In the genomic region with DNA sequence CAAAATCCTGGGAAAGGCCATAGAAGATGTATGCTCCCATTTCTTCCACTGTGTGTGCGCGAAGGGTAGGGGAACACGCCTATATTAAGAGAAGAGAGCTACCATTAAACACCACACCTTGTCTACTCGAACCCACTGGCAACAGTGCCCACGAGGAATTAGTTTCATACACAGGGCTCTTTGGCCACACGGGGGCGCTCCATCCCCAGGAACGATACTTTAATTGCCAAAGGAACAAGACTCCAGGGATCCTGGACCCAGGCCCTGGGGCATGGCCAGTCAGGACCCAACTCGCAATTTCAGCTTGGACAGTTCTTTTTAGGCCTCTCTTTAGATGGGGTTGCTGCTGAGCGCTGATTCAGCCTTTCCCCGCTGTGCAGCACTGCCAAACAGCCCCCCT, we compare ENCODE assay signal across 8 mouse cellular contexts. TPM values are rescaled to one million over a fixed set of nuclear protein-coding genes. Genes with fewer than 3 reads are reported as not detected.
DNase-seq lines count a peak whose midpoint lies in the region; ATAC-seq and TF ChIP-seq lines count a peak whose summit lies in the region.

No protein-coding gene starts in this region.

- no peaks in the 10 kb centered on the region for H3K9me3 ChIP-seq in CH12.LX (replicated peaks; ENCODE audit: low read length)
- no peaks in the 10 kb centered on the region for H3K9me3 ChIP-seq in heart, postnatal 0 days (replicated peaks; ENCODE audit: control insufficient read depth, low read length)

- no peaks in the 10 kb centered on the region for H3K27me3 ChIP-seq in CH12.LX (replicated peaks)
- H3K27me3 ChIP-seq in heart, postnatal 0 days (ENCODE audit: control insufficient read depth, insufficient read depth, low read length) = no peaks in the 10 kb centered on the region

- in situ Hi-C loops in CH12.LX (cut with MboI; ENCODE audit: low pct_ligation_motif_present, low pct_unique_long_range_greater_than_20kb, low sequenced_read_pairs) = loop anchor here (5.0 kb wide), 1 partner anchor 134 kb away; no protein-coding TSS in a partner anchor

- 5% methylated on average over 11 of the region's 11 CpGs for WGBS in heart, postnatal 0 days

- TF ChIP-seq RAD21 in CH12.LX (IDR thresholded peaks at IDR 0.05; ENCODE audit: low read depth, low read length) = peak; percentile 83

- H3K27ac ChIP-seq in CH12.LX (ENCODE audit: insufficient read depth, low read depth) = no peak overlapping the region
- H3K27ac ChIP-seq in heart, postnatal 0 days (ENCODE audit: low read depth) = no peak overlapping the region

- no peaks in the 10 kb centered on the region for H3K79me2 ChIP-seq in CH12.LX (replicated peaks; ENCODE audit: control insufficient read depth, extremely low read depth, insufficient read depth, poor library complexity, severe bottlenecking)

- dilution Hi-C loops in CH12.LX (cut with MboI; ENCODE audit: extremely low pct_ligation_motif_present, extremely low pct_unique_long_range_greater_than_20kb, low sequenced_read_pairs) = no loop called here

- H3K9ac ChIP-seq in CH12.LX (ENCODE audit: insufficient read depth, low read depth) = no peak overlapping the region
- H3K9ac ChIP-seq in heart, postnatal 0 days (replicated peaks; ENCODE audit: low read depth, low read length) = no peak overlapping the region

- DNase-seq in CH12.LX (ENCODE audit: extremely low read depth) = peak; percentile 66
- peak; percentile 82 for DNase-seq in adrenal gland, adult 2 months
- peak; percentile 84 for DNase-seq in embryo, embryonic 11 days
- DNase-seq in heart, postnatal 0 days (ENCODE audit: low spot score) = peak; percentile 36
- DNase-seq in layer of hippocampus, adult 9-11 months = peak; percentile 81
- DNase-seq in lung, postnatal 4 days = peak; percentile 81 to 86
- peak; percentile 78 for DNase-seq in retina, postnatal 7 days (ENCODE audit: low read depth, low spot score)
- peak; percentile 57 to 75 for DNase-seq in urinary bladder, adult 18-20 months (ENCODE audit: low spot score in 2 of 2)

- peaks cover 0 to under 1% of the 10 kb centered on the region in 2 experiments for H3K36me3 ChIP-seq in CH12.LX (replicated peaks in 1 of 2; ENCODE audit: control insufficient read depth in 1 of 2, insufficient read depth in 1 of 2, low read length in 1 of 2)
- 0 out of 2 replicates have a peak, but pooled peaks cover 3% of the 10 kb centered on the region for H3K36me3 ChIP-seq in heart, postnatal 0 days (replicated peaks; ENCODE audit: control insufficient read depth, insufficient read depth, low read length)

- no peak overlapping the region for H3K4me3 ChIP-seq in CH12.LX (replicated peaks in 1 of 3; ENCODE audit: low read depth in 2 of 3, low read length in 2 of 3, poor library complexity in 1 of 3)
- no peak overlapping the region for H3K4me3 ChIP-seq in heart, postnatal 0 days (ENCODE audit: low read depth, low read length)

- H3K4me2 ChIP-seq in CH12.LX (ENCODE audit: insufficient read depth, low read depth, poor library complexity, severe bottlenecking) = peak overlapping the region; percentile 90
- H3K4me2 ChIP-seq in heart, postnatal 0 days (ENCODE audit: low read depth, low read length) = no peak overlapping the region

- peaks cover under 1 to 18% of the 10 kb centered on the region in 2 experiments; a peak in 3 of 4 replicates for H3K4me1 ChIP-seq in CH12.LX (ENCODE audit: control insufficient read depth in 1 of 2, insufficient read depth in 2 of 2)
- H3K4me1 ChIP-seq in heart, postnatal 0 days (ENCODE audit: control insufficient read depth, insufficient read depth) = peaks cover 15% of the 10 kb centered on the region

- peak; percentile 51 for ATAC-seq in heart, postnatal 0 days (ENCODE audit: insufficient read depth, low read depth)

- TF ChIP-seq POLR2A in CH12.LX (IDR thresholded peaks at IDR 0.05; ENCODE audit: low read depth, low read length) = no peak

- TF ChIP-seq CTCF in CH12.LX (conservative IDR thresholded peaks at IDR 0.05 in 1 of 2, IDR thresholded peaks at IDR 0.05 in 1 of 2; ENCODE audit: low read depth in 2 of 2, low read length in 2 of 2) = peak; percentile 62 to 88
- TF ChIP-seq CTCF in heart, postnatal 0 days (IDR thresholded peaks at IDR 0.05; ENCODE audit: low read depth) = peak; percentile 81

- TF ChIP-seq EP300 in CH12.LX (IDR thresholded peaks at IDR 0.05; ENCODE audit: low read length) = no peak
- no peak for TF ChIP-seq EP300 in heart, postnatal 0 days (IDR thresholded peaks at IDR 0.05; ENCODE audit: low read depth)

TF ChIP-seq in CH12.LX, 34 proteins besides CTCF, POLR2A, EP300 and RAD21:
- TF ChIP-seq ZC3H11A (IDR thresholded peaks at IDR 0.05; ENCODE audit: low read depth, low read length) (peak; percentile 9; the same call in 1 of the 2 replicates), MYC (IDR thresholded peaks at IDR 0.05; ENCODE audit: low read depth, low read length) (0 out of 2 replicates have a peak, but pooled peaks have one; percentile 35), MXI1 (IDR thresholded peaks at IDR 0.05; ENCODE audit: low read depth, low read length) (peak; percentile 38; the same call in 1 of the 2 replicates), PAX5 (IDR thresholded peaks at IDR 0.05; ENCODE audit: low read length) (no peak), SMC3 (IDR thresholded peaks at IDR 0.05; ENCODE audit: low read depth, low read length) (peak; percentile 80), MEF2A (IDR thresholded peaks at IDR 0.05; ENCODE audit: borderline replicate concordance, low read depth, low read length) (no peak), SIN3A (IDR thresholded peaks at IDR 0.05; ENCODE audit: low read length) (0 out of 2 replicates have a peak, but pooled peaks have one; percentile 41)

RNA-seq across cellular contexts. Expression of gene Kcnip2, which starts 2.6 kb away (rescaled TPM):
- total RNA-seq in CH12.LX (2012; rRNA removed) (not detected in 2 replicates), CH12.LX (2014; rRNA removed) (not detected in 2 replicates)
- not detected in 2 replicates for polyA plus RNA-seq in CH12.LX (2012; ENCODE audit: insufficient read length, low read depth)
- under 1 TPM; 0.12 to 0.38 TPM for total RNA-seq in adrenal gland, adult 2 months (2021)
- 0.25 and 0.28 TPM in 2 replicates for polyA plus RNA-seq in adrenal gland, adult 2 months (2012; rRNA removed)
- total RNA-seq in heart, postnatal 0 days (2014; rRNA removed; ENCODE audit: low replicate concordance) = 81.7 and 90.6 TPM in 2 replicates
- 41.8 and 44.5 TPM in 2 replicates for polyA plus RNA-seq in heart, postnatal 0 days (2015; fragmentation: Nextera tagmentation; extraction: Ambion mirVana)

RNA-seq across cellular contexts. Expression of gene Mgea5, which starts 29.6 kb away (rescaled TPM):
- total RNA-seq in CH12.LX (2012; rRNA removed) = 63.9 and 69.8 TPM in 2 replicates
- total RNA-seq in CH12.LX (2014; rRNA removed) = 69.4 and 78.7 TPM in 2 replicates
- 66.4 and 68.7 TPM in 2 replicates for polyA plus RNA-seq in CH12.LX (2012; ENCODE audit: insufficient read length, low read depth)
- 10 to 100 TPM; 55.8 to 85.1 TPM for total RNA-seq in adrenal gland, adult 2 months (2021)
- polyA plus RNA-seq in adrenal gland, adult 2 months (2012; rRNA removed) = 5.4 and 8.2 TPM in 2 replicates
- 75.8 and 84.5 TPM in 2 replicates for total RNA-seq in heart, postnatal 0 days (2014; rRNA removed; ENCODE audit: low replicate concordance)
- 19.9 and 21.1 TPM in 2 replicates for polyA plus RNA-seq in heart, postnatal 0 days (2015; fragmentation: Nextera tagmentation; extraction: Ambion mirVana)

Comparison
In these comparisons a context has a peak if more than half of its experiments do, and no peak if none do; other contexts are left out.
1. RNA of gene Kcnip2, which starts 2.6 kb away (total RNA-seq): 81.7 to 90.6 TPM in heart, postnatal 0 days; 0.12 to 0.38 TPM in adrenal gland, adult 2 months and not detected in CH12.LX; every median in the first group is over 10 times any median in the second.
2. Peak in every context shown above with its lines, with median percentiles within 50 percentile points of each other: DNase-seq.